Comparison of ENCODE assay signal across 16 mouse cellular contexts in the genomic region with DNA sequence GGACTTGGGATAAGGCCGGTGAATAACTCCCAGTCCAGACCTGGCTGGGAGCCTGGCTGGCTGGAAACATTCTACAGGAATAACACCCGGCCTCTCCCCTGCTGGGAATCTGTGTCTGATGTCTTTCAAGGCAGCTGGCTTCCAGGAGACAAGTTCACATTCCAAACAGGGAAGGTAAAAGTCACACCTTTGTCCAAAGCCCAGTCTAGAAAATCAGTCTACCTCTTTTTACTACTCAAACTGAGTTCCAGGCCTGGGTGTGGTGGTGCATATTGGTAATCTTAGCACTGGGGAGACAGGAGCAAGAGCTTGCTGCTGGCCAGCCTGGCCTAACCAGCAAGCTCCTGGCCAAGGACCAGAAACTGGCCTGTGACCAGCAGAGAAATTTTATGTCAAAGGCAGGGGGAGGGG. TPM values are rescaled to one million over a fixed set of nuclear protein-coding genes. Genes with fewer than 3 reads are reported as not detected.
DNase-seq lines count a peak whose midpoint lies in the region; ATAC-seq and TF ChIP-seq lines count a peak whose summit lies in the region.
"Had no signal": no experiment of that assay in that cellular context is flagged by ENCODE, and none has a peak within 500 bp of the region (broad histone marks: within the 10 kb centered on the region; RNA-seq: fewer than 3 reads in every experiment).

No protein-coding gene starts in this region.

- no peak overlapping the region for H3K4me2 ChIP-seq in midbrain, embryonic 11.5 days
- H3K4me2 ChIP-seq in midbrain, embryonic 16.5 days (ENCODE audit: low read length) = no peak overlapping the region
- no peak overlapping the region for H3K4me2 ChIP-seq in heart, embryonic 13.5 days
- no peak overlapping the region for H3K4me2 ChIP-seq in forebrain, postnatal 0 days (ENCODE audit: low read depth)
- no peak overlapping the region for H3K4me2 ChIP-seq in hindbrain, embryonic 13.5 days
- H3K4me2 ChIP-seq: hindbrain, embryonic 15.5 days; midbrain, embryonic 13.5 days; neural tube, embryonic 13.5 days had no signal

- no peaks in the 10 kb centered on the region for H3K36me3 ChIP-seq in midbrain, embryonic 11.5 days (ENCODE audit: control insufficient read depth, insufficient read depth, low read length)
- no peaks in the 10 kb centered on the region for H3K36me3 ChIP-seq in midbrain, embryonic 16.5 days (ENCODE audit: control insufficient read depth, insufficient read depth, low read length)
- H3K36me3 ChIP-seq in heart, embryonic 13.5 days = no peaks in the 10 kb centered on the region
- no peaks in the 10 kb centered on the region for H3K36me3 ChIP-seq in forebrain, postnatal 0 days (ENCODE audit: insufficient read depth)
- H3K36me3 ChIP-seq in hindbrain, embryonic 13.5 days = no peaks in the 10 kb centered on the region
- H3K36me3 ChIP-seq: hindbrain, embryonic 15.5 days; midbrain, embryonic 13.5 days; neural tube, embryonic 13.5 days had no signal

- H3K4me1 ChIP-seq in midbrain, embryonic 11.5 days (ENCODE audit: control insufficient read depth, insufficient read depth, low read length) = no peaks in the 10 kb centered on the region
- H3K4me1 ChIP-seq in midbrain, embryonic 16.5 days (ENCODE audit: control insufficient read depth, insufficient read depth, low read length) = no peaks in the 10 kb centered on the region
- peaks cover 18% of the 10 kb centered on the region for H3K4me1 ChIP-seq in heart, embryonic 13.5 days
- H3K4me1 ChIP-seq in forebrain, postnatal 0 days (ENCODE audit: insufficient read depth) = no peaks in the 10 kb centered on the region
- H3K4me1 ChIP-seq in hindbrain, embryonic 13.5 days (replicated peaks) = peaks cover 9% of the 10 kb centered on the region
- H3K4me1 ChIP-seq: midbrain, embryonic 13.5 days had no signal

- DNase-seq in cerebellum, adult 11 months = peak; percentile 63
- DNase-seq in cerebellum, postnatal 4 days (ENCODE audit: low spot score in 2 of 2) = no peak
- peak; percentile 47 for DNase-seq in midbrain, embryonic 11.5 days (ENCODE audit: low spot score, missing footprints)
- no peak for DNase-seq in forebrain, postnatal 0 days
- no peak for DNase-seq in adrenal gland, postnatal 14 days
- DNase-seq: liver, postnatal 0 days; thymus, adult 2 months had no signal

- WGBS in midbrain, embryonic 11.5 days = 62% methylated on average over 2 of the region's 2 CpGs
- 39% methylated on average over 2 of the region's 2 CpGs for WGBS in midbrain, embryonic 16.5 days
- WGBS in heart, embryonic 13.5 days = 3% methylated on average over 2 of the region's 2 CpGs
- 38% methylated on average over 2 of the region's 2 CpGs for WGBS in forebrain, postnatal 0 days
- 34% methylated on average over 2 of the region's 2 CpGs for WGBS in hindbrain, embryonic 13.5 days

- no peaks in the 10 kb centered on the region for H3K9me3 ChIP-seq in midbrain, embryonic 11.5 days (ENCODE audit: control insufficient read depth, low read length)
- H3K9me3 ChIP-seq in midbrain, embryonic 16.5 days (replicated peaks; ENCODE audit: control insufficient read depth, low read length, poor library complexity, severe bottlenecking) = no peaks in the 10 kb centered on the region
- H3K9me3 ChIP-seq in heart, embryonic 13.5 days = no peaks in the 10 kb centered on the region
- H3K9me3 ChIP-seq in forebrain, postnatal 0 days (ENCODE audit: low read length) = no peaks in the 10 kb centered on the region
- H3K9me3 ChIP-seq in hindbrain, embryonic 13.5 days = no peaks in the 10 kb centered on the region
- H3K9me3 ChIP-seq: hindbrain, embryonic 15.5 days; midbrain, embryonic 13.5 days; neural tube, embryonic 13.5 days had no signal

- no peak overlapping the region for H3K9ac ChIP-seq in midbrain, embryonic 11.5 days (ENCODE audit: low read length)
- H3K9ac ChIP-seq in midbrain, embryonic 16.5 days (ENCODE audit: low read depth, low read length) = no peak overlapping the region
- H3K9ac ChIP-seq in heart, embryonic 13.5 days = no peak overlapping the region
- no peak overlapping the region for H3K9ac ChIP-seq in forebrain, postnatal 0 days
- H3K9ac ChIP-seq in hindbrain, embryonic 13.5 days = no peak overlapping the region
- H3K9ac ChIP-seq: hindbrain, embryonic 15.5 days; liver, postnatal 0 days; midbrain, embryonic 13.5 days; neural tube, embryonic 13.5 days had no signal

- H3K27ac ChIP-seq in midbrain, embryonic 11.5 days (ENCODE audit: low read depth, low read length) = no peak overlapping the region
- no peak overlapping the region for H3K27ac ChIP-seq in midbrain, embryonic 16.5 days (ENCODE audit: low read length)
- peak overlapping the region; percentile 58 for H3K27ac ChIP-seq in heart, embryonic 13.5 days (replicated peaks)
- H3K27ac ChIP-seq in forebrain, postnatal 0 days (ENCODE audit: low read depth, low read length) = no peak overlapping the region
- no peak overlapping the region for H3K27ac ChIP-seq in hindbrain, embryonic 13.5 days
- H3K27ac ChIP-seq: hindbrain, embryonic 15.5 days; kidney, postnatal 0 days; midbrain, embryonic 13.5 days; neural tube, embryonic 13.5 days had no signal

- ATAC-seq in midbrain, embryonic 11.5 days (ENCODE audit: low FRiP score) = no peak
- ATAC-seq in midbrain, embryonic 16.5 days = no peak
- ATAC-seq in heart, embryonic 13.5 days (ENCODE audit: extremely low read depth, insufficient number of reproducible peaks, low FRiP score, low TSS enrichment) = no peak
- no peak for ATAC-seq in forebrain, postnatal 0 days
- no peak for ATAC-seq in hindbrain, embryonic 13.5 days (ENCODE audit: low FRiP score)
- ATAC-seq: forebrain, embryonic 16.5 days; liver, postnatal 0 days; midbrain, embryonic 13.5 days had no signal

- no peak overlapping the region for H3K4me3 ChIP-seq in midbrain, embryonic 11.5 days (ENCODE audit: low read depth, low read length)
- no peak overlapping the region for H3K4me3 ChIP-seq in midbrain, embryonic 16.5 days (ENCODE audit: low read depth, low read length)
- H3K4me3 ChIP-seq in heart, embryonic 13.5 days = no peak overlapping the region
- H3K4me3 ChIP-seq in forebrain, postnatal 0 days (ENCODE audit: low read depth, low read length) = no peak overlapping the region
- H3K4me3 ChIP-seq in hindbrain, embryonic 13.5 days = no peak overlapping the region
- H3K4me3 ChIP-seq: hindbrain, embryonic 15.5 days; midbrain, embryonic 13.5 days; neural tube, embryonic 13.5 days had no signal

- no peaks in the 10 kb centered on the region for H3K27me3 ChIP-seq in midbrain, embryonic 11.5 days (ENCODE audit: control insufficient read depth, insufficient read depth, low read length)
- no peaks in the 10 kb centered on the region for H3K27me3 ChIP-seq in midbrain, embryonic 16.5 days (ENCODE audit: control insufficient read depth, insufficient read depth, low read depth, low read length)
- peaks cover 5% of the 10 kb centered on the region for H3K27me3 ChIP-seq in heart, embryonic 13.5 days (replicated peaks)
- H3K27me3 ChIP-seq in forebrain, postnatal 0 days (ENCODE audit: insufficient read depth, low read length) = no peaks in the 10 kb centered on the region
- no peaks in the 10 kb centered on the region for H3K27me3 ChIP-seq in hindbrain, embryonic 13.5 days
- H3K27me3 ChIP-seq: hindbrain, embryonic 15.5 days; midbrain, embryonic 13.5 days; neural tube, embryonic 13.5 days had no signal

- TF ChIP-seq CTCF in forebrain, postnatal 0 days (IDR thresholded peaks at IDR 0.05; ENCODE audit: low read depth) = no peak

RNA-seq across cellular contexts. Expression of gene Fxyd6, which starts 7.9 kb away (rescaled TPM):
- 123 and 129 TPM in 2 replicates for polyA plus RNA-seq in midbrain, embryonic 11.5 days (2014; fragmentation: Nextera tagmentation; extraction: Ambion mirVana)
- polyA plus RNA-seq in midbrain, embryonic 16.5 days (2015; fragmentation: Nextera tagmentation; extraction: Ambion mirVana) = 722 and 817 TPM in 2 replicates
- polyA plus RNA-seq in heart, embryonic 13.5 days (2015; fragmentation: Nextera tagmentation; extraction: Ambion mirVana) = 40.3 and 42.0 TPM in 2 replicates
- total RNA-seq in forebrain, postnatal 0 days (2014; rRNA removed) = 412 and 499 TPM in 2 replicates
- polyA plus RNA-seq in forebrain, postnatal 0 days (2015; fragmentation: Nextera tagmentation; extraction: Ambion mirVana) = 739 and 836 TPM in 2 replicates
- polyA plus RNA-seq in hindbrain, embryonic 13.5 days (2015; fragmentation: Nextera tagmentation; extraction: Ambion mirVana) = 354 and 379 TPM in 2 replicates
- total RNA-seq in adrenal gland, postnatal 14 days (2021) = 110 and 140 TPM in 2 replicates

RNA-seq across cellular contexts. Expression of gene Fxyd2, which starts 37.4 kb away (rescaled TPM):
- 1.00 and 1.5 TPM in 2 replicates for polyA plus RNA-seq in midbrain, embryonic 11.5 days (2014; fragmentation: Nextera tagmentation; extraction: Ambion mirVana)
- 10.8 and 14.3 TPM in 2 replicates for polyA plus RNA-seq in midbrain, embryonic 16.5 days (2015; fragmentation: Nextera tagmentation; extraction: Ambion mirVana)
- polyA plus RNA-seq in heart, embryonic 13.5 days (2015; fragmentation: Nextera tagmentation; extraction: Ambion mirVana) = 1.1 and 1.2 TPM in 2 replicates
- total RNA-seq in forebrain, postnatal 0 days (2014; rRNA removed) = 22.6 and 22.7 TPM in 2 replicates
- polyA plus RNA-seq in forebrain, postnatal 0 days (2015; fragmentation: Nextera tagmentation; extraction: Ambion mirVana) = 15.9 and 16.6 TPM in 2 replicates
- 4.5 and 6.4 TPM in 2 replicates for polyA plus RNA-seq in hindbrain, embryonic 13.5 days (2015; fragmentation: Nextera tagmentation; extraction: Ambion mirVana)
- 3.0 and 6.3 TPM in 2 replicates for total RNA-seq in adrenal gland, postnatal 14 days (2021)

RNA-seq across cellular contexts. Expression of gene Tmprss13, which starts 43.2 kb away (rescaled TPM):
- polyA plus RNA-seq in midbrain, embryonic 11.5 days (2014; fragmentation: Nextera tagmentation; extraction: Ambion mirVana) = not detected in 2 replicates
- not detected in 2 replicates for polyA plus RNA-seq in midbrain, embryonic 16.5 days (2015; fragmentation: Nextera tagmentation; extraction: Ambion mirVana)
- 0.14 TPM in 1 of 2 replicates, not detected in the other for polyA plus RNA-seq in heart, embryonic 13.5 days (2015; fragmentation: Nextera tagmentation; extraction: Ambion mirVana)
- total RNA-seq in forebrain, postnatal 0 days (2014; rRNA removed) = not detected in 2 replicates
- 0.05 TPM in 1 of 2 replicates, not detected in the other for polyA plus RNA-seq in forebrain, postnatal 0 days (2015; fragmentation: Nextera tagmentation; extraction: Ambion mirVana)
- not detected in 2 replicates for polyA plus RNA-seq in hindbrain, embryonic 13.5 days (2015; fragmentation: Nextera tagmentation; extraction: Ambion mirVana)
- total RNA-seq in adrenal gland, postnatal 14 days (2021) = 0.15 TPM in 1 of 2 replicates, not detected in the other
- total RNA-seq: left cerebral cortex, adult 18-20 months had no signal
- polyA plus RNA-seq: forebrain, embryonic 16.5 days; hindbrain, embryonic 15.5 days; liver, postnatal 0 days; midbrain, embryonic 13.5 days; neural tube, embryonic 13.5 days had no signal

Comparison
In these comparisons a context has a peak if more than half of its experiments do, and no peak if none do; other contexts are left out.
1. DNase-seq: peak in cerebellum, adult 11 months (single experiment) and midbrain, embryonic 11.5 days (single experiment); none in cerebellum, postnatal 4 days (0 of 2), forebrain, postnatal 0 days (single experiment) and adrenal gland, postnatal 14 days (single experiment).